Comparison of ENCODE assay signal across 11 mouse cellular contexts in the genomic region with DNA sequence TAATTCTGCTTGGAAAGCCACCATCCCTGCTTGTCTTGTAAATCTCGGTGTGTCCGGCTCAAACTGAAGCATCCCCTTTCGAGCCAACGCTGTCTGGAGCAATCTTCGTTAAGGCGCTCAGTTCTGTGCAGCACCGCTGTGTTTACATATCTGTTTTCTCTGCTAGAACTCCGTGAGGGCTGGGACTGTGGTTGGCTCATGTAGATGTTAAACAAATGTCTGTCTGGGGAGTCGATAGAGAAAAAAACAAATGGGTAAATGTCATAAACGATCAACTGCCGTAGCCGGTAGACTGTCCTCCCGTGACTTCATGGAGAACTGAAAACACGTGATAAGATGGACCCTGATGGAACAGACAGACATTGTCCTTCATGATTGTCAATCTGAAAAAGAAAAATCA.
DNase-seq lines count a peak whose midpoint lies in the region; ATAC-seq lines count a peak whose summit lies in the region.
"Had no signal": no experiment of that assay in that cellular context is flagged by ENCODE, and none has a peak within 500 bp of the region (broad histone marks: within the 10 kb centered on the region; RNA-seq: fewer than 3 reads in every experiment).

No protein-coding gene starts in this region.

- H3K4me3 ChIP-seq in hindbrain, embryonic 13.5 days, result no peak overlapping the region
- no peak overlapping the region for H3K4me3 ChIP-seq in hindbrain, embryonic 10.5 days
- H3K4me3 ChIP-seq in limb, embryonic 10.5 days, result no peak overlapping the region
- no peak overlapping the region for H3K4me3 ChIP-seq in stomach, embryonic 16.5 days (replicated peaks; ENCODE audit: low read length)

- DNase-seq in hindbrain, embryonic 10.5 days (ENCODE audit: low spot score), result no peak
- peak; percentile 1 for DNase-seq in right cerebral cortex, adult 18-20 months
- no peak for DNase-seq in right cerebral cortex, postnatal 10 days (ENCODE audit: low spot score in 2 of 2)
- DNase-seq in limb, embryonic 10.5 days (ENCODE audit: low spot score), result no peak
- DNase-seq: adrenal gland, postnatal 14 days; heart, postnatal 4 days had no signal

- H3K27me3 ChIP-seq in hindbrain, embryonic 13.5 days, result no peaks in the 10 kb centered on the region
- no peaks in the 10 kb centered on the region for H3K27me3 ChIP-seq in hindbrain, embryonic 10.5 days (ENCODE audit: insufficient read depth, poor library complexity, severe bottlenecking)
- no peaks in the 10 kb centered on the region for H3K27me3 ChIP-seq in limb, embryonic 10.5 days (ENCODE audit: low read depth, poor library complexity, severe bottlenecking)
- no peaks in the 10 kb centered on the region for H3K27me3 ChIP-seq in stomach, embryonic 16.5 days (ENCODE audit: control insufficient read depth, insufficient read depth, low read length)

- no peaks in the 10 kb centered on the region for H3K9me3 ChIP-seq in hindbrain, embryonic 13.5 days
- H3K9me3 ChIP-seq in hindbrain, embryonic 10.5 days, result no peaks in the 10 kb centered on the region
- no peaks in the 10 kb centered on the region for H3K9me3 ChIP-seq in limb, embryonic 10.5 days (replicated peaks)
- H3K9me3 ChIP-seq in stomach, embryonic 16.5 days (replicated peaks; ENCODE audit: control insufficient read depth, low read length), result no peaks in the 10 kb centered on the region
- H3K9me3 ChIP-seq: G1E had no signal

- peaks cover 15% of the 10 kb centered on the region for H3K4me1 ChIP-seq in hindbrain, embryonic 13.5 days (replicated peaks)
- 0 out of 2 replicates have a peak, but pooled peaks cover 5% of the 10 kb centered on the region for H3K4me1 ChIP-seq in hindbrain, embryonic 10.5 days (replicated peaks)
- peaks cover 60% of the 10 kb centered on the region for H3K4me1 ChIP-seq in limb, embryonic 10.5 days
- H3K4me1 ChIP-seq in stomach, embryonic 16.5 days (ENCODE audit: control insufficient read depth, insufficient read depth, low read length), result 0 out of 2 replicates have a peak, but pooled peaks cover 5% of the 10 kb centered on the region

- H3K4me2 ChIP-seq in hindbrain, embryonic 13.5 days, result peak overlapping the region; percentile 30
- H3K4me2 ChIP-seq in stomach, embryonic 16.5 days (ENCODE audit: low read depth, low read length), result peak overlapping the region; percentile 24; the same call in 1 of the 2 replicates

- H3K27ac ChIP-seq in hindbrain, embryonic 13.5 days, result peak overlapping the region; percentile 37; the same call in 1 of the 2 replicates
- H3K27ac ChIP-seq in hindbrain, embryonic 10.5 days, result no peak overlapping the region
- H3K27ac ChIP-seq in limb, embryonic 10.5 days, result peak overlapping the region; percentile 8; the same call in 1 of the 2 replicates
- peak overlapping the region; percentile 26 for H3K27ac ChIP-seq in stomach, embryonic 16.5 days (ENCODE audit: low read length)

- 71% methylated on average over 14 of the region's 14 CpGs for WGBS in hindbrain, embryonic 13.5 days
- 83% methylated on average over 14 of the region's 14 CpGs for WGBS in hindbrain, embryonic 10.5 days
- WGBS in limb, embryonic 10.5 days, result 69% methylated on average over 14 of the region's 14 CpGs
- 42% methylated on average over 14 of the region's 14 CpGs for WGBS in stomach, embryonic 16.5 days

- no peak overlapping the region for H3K9ac ChIP-seq in hindbrain, embryonic 13.5 days
- H3K9ac ChIP-seq in stomach, embryonic 16.5 days (ENCODE audit: low read length), result no peak overlapping the region

- ATAC-seq in hindbrain, embryonic 13.5 days (ENCODE audit: low FRiP score), result peak; percentile 59
- no peak for ATAC-seq in stomach, embryonic 16.5 days (ENCODE audit: insufficient read depth, low FRiP score)
- no peak for ATAC-seq in CD4-positive, CD25-positive, alpha-beta regulatory T cell, adult 4 months
- ATAC-seq in megakaryocyte progenitor cell, adult 5-6 weeks (replicated peaks; ENCODE audit: poor library complexity), result no peak

- no peaks in the 10 kb centered on the region for H3K36me3 ChIP-seq in hindbrain, embryonic 13.5 days
- no peaks in the 10 kb centered on the region for H3K36me3 ChIP-seq in hindbrain, embryonic 10.5 days
- H3K36me3 ChIP-seq in limb, embryonic 10.5 days, result no peaks in the 10 kb centered on the region
- no peaks in the 10 kb centered on the region for H3K36me3 ChIP-seq in stomach, embryonic 16.5 days (ENCODE audit: control insufficient read depth, insufficient read depth, low read length)
- H3K36me3 ChIP-seq: G1E had no signal
